Mouse (Mus musculus) hindbrain, embryonic 11.5 days (tissue): ENCODE measurements at regions not wholly inside any gene's neighbourhood (a gene's known extent, or its start where the extent isn't known, plus 50 kb on each side); places are given as distances from the start of the nearest gene placed in this dataset.

Experiments
- ATAC-seq: fragments of 200-750 bp; cut with Nextera tagmentation; 2 replicates; pipeline ENCODE4 v1.8.0; 2017; ENCODE audit warnings: mild to moderate bottlenecking, moderate TSS enrichment, moderate library complexity; ENCODE audit not compliant: low FRiP score
- DNase-seq: peaks from one replicate; pipeline ENCODE4 v3.0.0-alpha.2; 2015; ENCODE audit warnings: low spot score
- H3K27ac ChIP-seq: fragments of 300-500 bp; sonication (generic); 2 replicates; pipeline ENCODE4 v1.5.1; 2014; ENCODE audit warnings: mild to moderate bottlenecking, low read depth, low read length
- H3K27me3 ChIP-seq: fragments of 300-500 bp; sonication (generic); 2 replicates; pipeline ENCODE4 v1.6.1; 2014; ENCODE audit warnings: mild to moderate bottlenecking, low read length, moderate library complexity, mixed read lengths; ENCODE audit not compliant: control insufficient read depth, insufficient read depth
- H3K36me3 ChIP-seq: fragments of 300-500 bp; sonication (generic); 2 replicates; pipeline ENCODE4 v1.6.1; 2014; ENCODE audit warnings: mild to moderate bottlenecking, low read length, moderate library complexity, mixed read lengths; ENCODE audit not compliant: control insufficient read depth, insufficient read depth
- H3K4me1 ChIP-seq: fragments of 300-500 bp; sonication (generic); replicated peaks from 2 replicates; pipeline ENCODE4 v1.6.1; 2014; ENCODE audit warnings: low read length, mixed read lengths; ENCODE audit not compliant: control insufficient read depth, insufficient read depth
- H3K4me2 ChIP-seq: fragments of 300-500 bp; sonication (generic); replicated peaks from 2 replicates; pipeline ENCODE4 v1.6.1; 2014; ENCODE audit warnings: mild to moderate bottlenecking, low read depth, low read length
- H3K4me3 ChIP-seq: fragments of 300-500 bp; sonication (generic); 2 replicates; pipeline ENCODE4 v1.5.1; 2014; ENCODE audit warnings: low read depth, low read length
- H3K9ac ChIP-seq: fragments of 300-500 bp; sonication (generic); 2 replicates; pipeline ENCODE4 v1.6.1; 2014; ENCODE audit warnings: low read depth, low read length
- H3K9me3 ChIP-seq: fragments of 300-500 bp; sonication (generic); 2 replicates; pipeline ENCODE4 v1.6.1; 2016; ENCODE audit warnings: low read length; ENCODE audit not compliant: control insufficient read depth
- WGBS: fragments of 180-500 bp; shearing (Covaris S2); extraction: QIAGEN DNeasy Blood & Tissue Kit; methylation state at CpG from one replicate; pipeline ENCODE4 v1.1.7; 2014; 5-methylcytosine and 5-hydroxymethylcytosine counted together

GRCm38 (mm10) chr12:25161939-25162338 lies 65.0 kb upstream of the Id2 start:
- DNase-seq = no peak

GRCm38 (mm10) chr12:25160990-25161843 lies 64.3 kb upstream of the Id2 start:
- Histone ChIP-seq H3K4me2 (no peak overlapping the region), H3K27me3 (no peaks in the 10 kb centered on the region; the same call in 1 of the 2 replicates), H3K36me3 (no peaks in the 10 kb centered on the region), H3K4me1 (peaks cover 6% of the 10 kb centered on the region), H3K9me3 (no peaks in the 10 kb centered on the region), H3K9ac (no peak overlapping the region), H3K4me3 (no peak overlapping the region), H3K27ac (no peak overlapping the region)
- 66% methylated on average over 15 of the region's 15 CpGs for WGBS
- ATAC-seq (no peak), DNase-seq (no peak)

More at GRCm38 (mm10) chr12:25161939-25162338, 65.0 kb upstream of the Id2 start:
- H3K9me3 ChIP-seq = no peaks in the 10 kb centered on the region
- H3K4me1 ChIP-seq = peaks cover 6% of the 10 kb centered on the region
- no peak for ATAC-seq
- no peak overlapping the region for H3K9ac ChIP-seq
- no peak overlapping the region for H3K4me2 ChIP-seq
- no peak overlapping the region for H3K4me3 ChIP-seq
- H3K36me3 ChIP-seq = no peaks in the 10 kb centered on the region
- 83% methylated on average over 6 of the region's 6 CpGs for WGBS
- H3K27me3 ChIP-seq = no peaks in the 10 kb centered on the region; the same call in 1 of the 2 replicates
- H3K27ac ChIP-seq = no peak overlapping the region

DNA sequence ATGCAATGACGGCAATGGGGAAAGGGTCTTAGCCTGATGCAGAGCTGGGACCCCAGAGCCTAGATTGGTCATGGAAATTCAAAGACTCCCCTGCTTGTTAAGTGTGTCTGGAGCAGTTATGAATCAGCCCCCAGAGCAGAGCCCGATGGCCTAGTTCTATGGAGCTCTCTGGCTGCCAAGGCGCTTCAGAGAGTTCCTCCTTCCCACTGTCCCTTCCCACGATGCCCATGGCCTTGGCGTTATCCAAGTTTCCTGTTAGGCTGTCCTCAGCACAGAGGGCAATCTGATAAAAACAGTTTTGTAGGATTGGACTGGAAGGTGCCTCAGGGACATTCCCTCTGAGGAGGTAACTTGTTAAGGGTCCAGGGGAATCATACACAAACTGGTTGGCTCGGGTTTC lies 62.2 kb upstream of the Id2 start:
- DNase-seq (no peak), ATAC-seq (no peak)
- Histone ChIP-seq H3K36me3 (no peaks in the 10 kb centered on the region), H3K9ac (no peak overlapping the region), H3K9me3 (no peaks in the 10 kb centered on the region), H3K27me3 (no peaks in the 10 kb centered on the region; the same call in 1 of the 2 replicates), H3K4me3 (no peak overlapping the region), H3K27ac (no peak overlapping the region), H3K4me2 (no peak overlapping the region), H3K4me1 (peaks cover 6% of the 10 kb centered on the region)
- WGBS = 88% methylated on average over 6 of the region's 6 CpGs

- no peak overlapping the region for H3K4me2 ChIP-seq
- no peaks in the 10 kb centered on the region for H3K9me3 ChIP-seq
- no peak for DNase-seq
- 82% methylated on average over 5 of the region's 5 CpGs for WGBS
- no peak overlapping the region for H3K27ac ChIP-seq
- no peaks in the 10 kb centered on the region for H3K36me3 ChIP-seq
- no peaks in the 10 kb centered on the region; the same call in 1 of the 2 replicates for H3K27me3 ChIP-seq
- no peak overlapping the region for H3K4me3 ChIP-seq
- no peak overlapping the region for H3K9ac ChIP-seq
- H3K4me1 ChIP-seq = no peaks in the 10 kb centered on the region
- no peak for ATAC-seq
Measured at GRCm38 (mm10) chr12:25157238-25157637, 60.3 kb upstream of the Id2 start.

DNA sequence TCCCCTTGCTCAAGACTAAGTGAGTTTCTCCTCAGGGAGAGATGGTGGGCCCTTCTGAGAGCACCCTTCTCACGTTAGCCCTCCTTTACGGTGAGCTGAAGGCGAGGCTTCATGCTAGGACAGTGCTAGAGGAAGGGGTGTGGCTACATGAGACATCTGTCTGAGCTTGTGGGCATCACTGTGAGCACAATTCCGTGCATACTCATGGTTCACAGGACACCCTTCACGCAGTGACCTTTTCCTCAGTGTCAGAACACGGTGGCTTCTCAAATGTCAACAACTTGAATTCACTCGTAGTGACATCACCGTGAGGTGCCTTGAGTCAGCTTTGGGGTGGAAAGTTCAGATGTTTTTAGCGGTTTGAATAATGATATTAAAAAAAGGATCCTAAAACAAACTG lies 58.5 kb upstream of the Id2 start:
- DNase-seq = no peak
- no peaks in the 10 kb centered on the region for H3K27me3 ChIP-seq
- H3K9ac ChIP-seq = no peak overlapping the region
- no peak overlapping the region for H3K4me3 ChIP-seq
- 61% methylated on average over 9 of the region's 9 CpGs for WGBS
- no peak overlapping the region for H3K4me2 ChIP-seq
- H3K36me3 ChIP-seq = no peaks in the 10 kb centered on the region
- no peak for ATAC-seq
- H3K9me3 ChIP-seq = no peaks in the 10 kb centered on the region
- H3K27ac ChIP-seq = no peak overlapping the region
- H3K4me1 ChIP-seq = no peaks in the 10 kb centered on the region

DNA sequence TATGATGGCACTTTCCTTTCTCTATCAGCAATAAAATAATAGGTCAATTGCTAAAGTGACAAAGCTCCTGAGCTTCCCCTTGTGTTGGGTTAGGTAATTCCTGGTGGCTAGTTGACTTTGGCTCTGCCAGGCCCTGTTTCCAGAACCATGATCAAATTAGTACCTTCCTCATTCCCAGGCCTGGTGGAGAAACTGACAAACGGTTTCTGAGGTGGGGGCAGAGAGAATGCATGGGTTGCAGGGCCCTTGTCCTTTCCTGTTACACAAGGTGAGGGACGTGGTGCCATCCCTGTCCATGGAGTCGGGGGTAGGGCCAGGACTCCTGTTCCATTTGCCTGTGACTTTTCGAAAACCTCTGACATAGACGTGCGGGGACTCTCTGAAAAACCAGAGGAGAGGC lies 51.2 kb upstream of the Id2 start:
- DNase-seq = no peak
- no peak for ATAC-seq
- no peaks in the 10 kb centered on the region for H3K27me3 ChIP-seq
- no peaks in the 10 kb centered on the region for H3K4me1 ChIP-seq
- no peak overlapping the region for H3K9ac ChIP-seq
- H3K4me2 ChIP-seq = no peak overlapping the region
- no peak overlapping the region for H3K27ac ChIP-seq
- H3K9me3 ChIP-seq = no peaks in the 10 kb centered on the region
- no peaks in the 10 kb centered on the region for H3K36me3 ChIP-seq
- 85% methylated on average over 6 of the region's 6 CpGs for WGBS
- H3K4me3 ChIP-seq = no peak overlapping the region
